Mouse (Mus musculus) kidney, embryonic 15.5 days (tissue): ENCODE results near the gene Nhlrc1. TPM values are rescaled to one million over a fixed set of nuclear protein-coding genes. Genes with fewer than 3 reads are reported as not detected.

Experiments
- ATAC-seq: fragments of 200-750 bp; cut with Nextera tagmentation; replicated peaks from 2 replicates; pipeline ENCODE4 v1.8.0; 2017; ENCODE audit warnings: moderate TSS enrichment; ENCODE audit not compliant: low FRiP score
- H3K27ac ChIP-seq: fragments of 300-500 bp; sonication (generic); 2 replicates; pipeline ENCODE4 v1.5.1; 2015; ENCODE audit warnings: mild to moderate bottlenecking, inconsistent platforms
- H3K27me3 ChIP-seq: fragments of 300-500 bp; sonication (generic); 2 replicates; pipeline ENCODE4 v1.6.1; 2015; ENCODE audit warnings: inconsistent platforms
- H3K36me3 ChIP-seq: fragments of 300-500 bp; sonication (generic); 2 replicates; pipeline ENCODE4 v1.6.1; 2015; ENCODE audit warnings: inconsistent platforms
- H3K4me1 ChIP-seq: fragments of 300-500 bp; sonication (generic); 2 replicates; pipeline ENCODE4 v1.6.1; 2015; ENCODE audit warnings: inconsistent platforms
- H3K4me2 ChIP-seq: fragments of 300-500 bp; sonication (generic); 2 replicates; pipeline ENCODE4 v1.6.1; 2015; ENCODE audit warnings: moderate library complexity, mild to moderate bottlenecking, inconsistent platforms
- H3K4me3 ChIP-seq: fragments of 300-500 bp; sonication (generic); replicated peaks from 2 replicates; pipeline ENCODE4 v1.5.1; 2015; ENCODE audit warnings: mild to moderate bottlenecking, inconsistent platforms
- H3K9ac ChIP-seq: fragments of 300-500 bp; sonication (generic); 2 replicates; pipeline ENCODE4 v1.6.1; 2015; ENCODE audit warnings: mild to moderate bottlenecking, inconsistent platforms
- H3K9me3 ChIP-seq: fragments of 300-500 bp; sonication (generic); replicated peaks from 2 replicates; pipeline ENCODE4 v1.6.1; 2016; ENCODE audit warnings: inconsistent platforms
- whole genome bisulfite sequencing: fragments of 180-500 bp; shearing (Covaris S2); methylation state at CpG from one replicate; pipeline ENCODE4 v1.1.7; 2015; ENCODE audit warnings: mixed read lengths; 5-methylcytosine and 5-hydroxymethylcytosine counted together
- polyA plus RNA-seq: library from polyadenylated mRNA; unstranded; fragments of >200 nt; fragmentation: Nextera tagmentation; extraction: Ambion mirVana; gene quantifications from 2 replicates; pipeline ENCODE4 v1.2.1, GENCODE M21; 2015

Gene Nhlrc1
- polyA plus RNA-seq: 3.5 and 3.6 TPM in 2 replicates

- Histone ChIP-seq H3K4me1 (peaks cover 16% of the 10 kb centered on the region), H3K36me3 (no peaks in the 10 kb centered on the region), H3K9me3 (peaks cover 15% of the 10 kb centered on the region), H3K4me2 (peak within 1 kb of the TSS; percentile 99), H3K27me3 (peaks cover 16% of the 10 kb centered on the region), H3K4me3 (peak within 1 kb of the TSS; percentile 62), H3K27ac (no peak within 1 kb of the TSS), H3K9ac (peak within 1 kb of the TSS; percentile 55)
- peak; percentile 89 for ATAC-seq
- WGBS: 4% methylated on average over 64 of the region's 73 CpGs
Measured at GRCm38 (mm10) chr13:47014334-47015194, at the start of gene Nhlrc1. Gene Nhlrc1 (minus strand): TSS chr13:47014850.

- no peaks in the 10 kb centered on the region for H3K9me3 ChIP-seq
- no peaks in the 10 kb centered on the region for H3K27me3 ChIP-seq
- H3K9ac ChIP-seq: no peak overlapping the region
- peaks cover 67% of the 10 kb centered on the region for H3K36me3 ChIP-seq
- no peak overlapping the region for H3K27ac ChIP-seq
- 0 out of 2 replicates have a peak, but pooled peaks cover 4% of the 10 kb centered on the region for H3K4me1 ChIP-seq
- no peak overlapping the region for H3K4me3 ChIP-seq
- ATAC-seq: no peak
- no peak overlapping the region for H3K4me2 ChIP-seq
- WGBS: 84% methylated on average over 15 of the region's 15 CpGs
Measured at GRCm38 (mm10) chr13:47063985-47064760, 49.5 kb upstream of the Nhlrc1 start.

GRCm38 (mm10) chr13:47062756-47063155 lies 48.1 kb upstream of the Nhlrc1 start:
- WGBS: 95% methylated on average over 17 of the region's 17 CpGs
- no peak overlapping the region for H3K4me3 ChIP-seq
- 0 out of 2 replicates have a peak, but pooled peaks cover 4% of the 10 kb centered on the region for H3K4me1 ChIP-seq
- peaks cover 70% of the 10 kb centered on the region for H3K36me3 ChIP-seq
- H3K9me3 ChIP-seq: no peaks in the 10 kb centered on the region
- H3K9ac ChIP-seq: no peak overlapping the region
- H3K27me3 ChIP-seq: no peaks in the 10 kb centered on the region
- no peak overlapping the region for H3K4me2 ChIP-seq
- no peak overlapping the region for H3K27ac ChIP-seq
- no peak for ATAC-seq

- no peak overlapping the region for H3K4me3 ChIP-seq
- H3K36me3 ChIP-seq: peaks cover 61% of the 10 kb centered on the region
- H3K4me2 ChIP-seq: no peak overlapping the region
- no peak for ATAC-seq
- no peak overlapping the region for H3K9ac ChIP-seq
- H3K27me3 ChIP-seq: no peaks in the 10 kb centered on the region
- H3K27ac ChIP-seq: no peak overlapping the region
- H3K4me1 ChIP-seq: peaks cover under 1% of the 10 kb centered on the region; the same call in 1 of the 2 replicates
- WGBS: 93% methylated on average over 5 of the region's 5 CpGs
- no peaks in the 10 kb centered on the region for H3K9me3 ChIP-seq
Measured at GRCm38 (mm10) chr13:47056781-47057180, 42.1 kb upstream of the Nhlrc1 start.

- Histone ChIP-seq H3K4me1 (peaks cover 3% of the 10 kb centered on the region; the same call in 1 of the 2 replicates), H3K4me2 (no peak overlapping the region), H3K9me3 (no peaks in the 10 kb centered on the region), H3K36me3 (peaks cover 59% of the 10 kb centered on the region), H3K4me3 (no peak overlapping the region), H3K27ac (no peak overlapping the region), H3K27me3 (no peaks in the 10 kb centered on the region), H3K9ac (no peak overlapping the region)
- no peak for ATAC-seq
- WGBS: 93% methylated on average over 11 of the region's 11 CpGs
Measured at GRCm38 (mm10) chr13:47056126-47056525, 41.5 kb upstream of the Nhlrc1 start.

GRCm38 (mm10) chr13:47053971-47054370 lies 39.3 kb upstream of the Nhlrc1 start:
- 84% methylated on average over 10 of the region's 10 CpGs for WGBS

GRCm38 (mm10) chr13:47050009-47050408 lies 35.4 kb upstream of the Nhlrc1 start:
- Histone ChIP-seq H3K9me3 (no peaks in the 10 kb centered on the region), H3K4me1 (peaks cover 5% of the 10 kb centered on the region; the same call in 1 of the 2 replicates), H3K4me2 (no peak overlapping the region), H3K4me3 (no peak overlapping the region), H3K36me3 (peaks cover 46% of the 10 kb centered on the region), H3K27ac (no peak overlapping the region), H3K27me3 (no peaks in the 10 kb centered on the region), H3K9ac (no peak overlapping the region)
- no peak for ATAC-seq
- 75% methylated on average over 4 of the region's 4 CpGs for WGBS

More at GRCm38 (mm10) chr13:47053971-47054370, 39.3 kb upstream of the Nhlrc1 start:
- ATAC-seq: no peak
- Histone ChIP-seq H3K9ac (no peak overlapping the region), H3K36me3 (peaks cover 56% of the 10 kb centered on the region), H3K27ac (no peak overlapping the region), H3K4me1 (peaks cover 3% of the 10 kb centered on the region; the same call in 1 of the 2 replicates), H3K9me3 (no peaks in the 10 kb centered on the region), H3K4me2 (no peak overlapping the region), H3K4me3 (no peak overlapping the region), H3K27me3 (no peaks in the 10 kb centered on the region)

GRCm38 (mm10) chr13:47047996-47048395 lies 33.3 kb upstream of the Nhlrc1 start:
- Histone ChIP-seq H3K27me3 (no peaks in the 10 kb centered on the region), H3K4me2 (no peak overlapping the region), H3K4me3 (no peak overlapping the region), H3K4me1 (peaks cover 15% of the 10 kb centered on the region), H3K9ac (no peak overlapping the region), H3K9me3 (no peaks in the 10 kb centered on the region), H3K27ac (no peak overlapping the region), H3K36me3 (peaks cover 36% of the 10 kb centered on the region)
- 89% methylated on average over 4 of the region's 4 CpGs for WGBS
- ATAC-seq: no peak

GRCm38 (mm10) chr13:47044617-47044947 lies 29.9 kb upstream of the Nhlrc1 start, which contains the start of gene Tpmt:
Gene Tpmt (minus strand): TSS chr13:47044737.
- H3K4me3 ChIP-seq: peak within 1 kb of the TSS; percentile 88
- H3K9me3 ChIP-seq: no peaks in the 10 kb centered on the region
- H3K4me2 ChIP-seq: peak within 1 kb of the TSS; percentile 93
- peak within 1 kb of the TSS; percentile 77 for H3K9ac ChIP-seq
- H3K27me3 ChIP-seq: no peaks in the 10 kb centered on the region
- peak within 1 kb of the TSS; percentile 69 for H3K27ac ChIP-seq
- H3K4me1 ChIP-seq: peaks cover 16% of the 10 kb centered on the region
- ATAC-seq: no peak
- 17% methylated on average over 10 of the region's 10 CpGs for WGBS
- peaks cover 11% of the 10 kb centered on the region for H3K36me3 ChIP-seq

GRCm38 (mm10) chr13:47043833-47044616 lies 29.4 kb upstream of the Nhlrc1 start:
- H3K9ac ChIP-seq: peak overlapping the region; percentile 77
- peak overlapping the region; percentile 93 for H3K4me2 ChIP-seq
- peak overlapping the region; percentile 88 for H3K4me3 ChIP-seq
- under 1% methylated on average over 45 of the region's 45 CpGs for WGBS
- H3K27ac ChIP-seq: peak overlapping the region; percentile 69
- H3K27me3 ChIP-seq: no peaks in the 10 kb centered on the region
- H3K36me3 ChIP-seq: peaks cover 6% of the 10 kb centered on the region; the same call in 1 of the 2 replicates
- peaks cover 19% of the 10 kb centered on the region for H3K4me1 ChIP-seq
- no peaks in the 10 kb centered on the region for H3K9me3 ChIP-seq
- ATAC-seq: peak; percentile 56

- H3K27me3 ChIP-seq: no peaks in the 10 kb centered on the region
- no peaks in the 10 kb centered on the region for H3K9me3 ChIP-seq
- peak within 1 kb of the TSS; percentile 88 for H3K4me3 ChIP-seq
- peak within 1 kb of the TSS; percentile 77 for H3K9ac ChIP-seq
- H3K27ac ChIP-seq: peak within 1 kb of the TSS; percentile 69
- peak; percentile 97 for ATAC-seq
- under 1% methylated on average over 48 of the region's 48 CpGs for WGBS
- H3K4me2 ChIP-seq: peak within 1 kb of the TSS; percentile 93
- H3K4me1 ChIP-seq: peaks cover 19% of the 10 kb centered on the region
- no peaks in the 10 kb centered on the region for H3K36me3 ChIP-seq
Measured at GRCm38 (mm10) chr13:47043030-47043680, 28.5 kb upstream of the Nhlrc1 start, which contains the start of gene Kdm1b. Gene Kdm1b (plus strand): TSS chr13:47043499.
